ENCODE assay signal across 8 mouse cellular contexts in the genomic region with DNA sequence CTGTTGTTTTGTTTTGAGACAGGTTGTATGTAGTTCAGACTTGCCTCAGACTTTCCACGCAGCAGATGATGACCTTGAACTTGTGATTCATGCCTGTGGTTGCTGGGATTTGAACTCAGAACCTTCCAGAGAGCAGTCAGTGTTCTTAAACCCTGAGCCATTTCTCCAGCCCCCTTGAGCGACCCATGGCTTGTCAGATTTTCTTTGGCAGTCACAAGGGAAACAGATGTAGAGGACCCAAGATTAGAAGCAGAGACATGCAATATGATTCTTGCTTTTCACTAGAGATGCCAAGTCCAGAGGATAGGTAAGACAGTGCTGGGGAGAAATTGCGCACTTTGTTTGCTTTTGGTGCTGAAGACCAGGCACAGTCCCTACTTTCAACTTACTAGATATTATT. TPM values are rescaled to one million over a fixed set of nuclear protein-coding genes. Genes with fewer than 3 reads are reported as not detected.
DNase-seq lines count a peak whose midpoint lies in the region; ATAC-seq and TF ChIP-seq lines count a peak whose summit lies in the region.

TSS of gene Cenpt (minus strand) at position 101 of the 400 bp plus-strand sequence.

- H3K27ac ChIP-seq in heart, embryonic 15.5 days, result 0 out of 2 replicates have a peak within 1 kb of the TSS, but pooled peaks have one; percentile 68
- no peak within 1 kb of the TSS for H3K27ac ChIP-seq in MEL (ENCODE audit: control insufficient read depth, low read depth, low read length)
- H3K27ac ChIP-seq in forebrain, embryonic 15.5 days (replicated peaks), result no peak within 1 kb of the TSS
- H3K27ac ChIP-seq in neural tube, embryonic 15.5 days (replicated peaks), result no peak within 1 kb of the TSS

- no peak for TF ChIP-seq EP300 in MEL (IDR thresholded peaks at IDR 0.05; ENCODE audit: low read depth in 1 of 2, low read length in 2 of 2)

- H3K4me3 ChIP-seq in heart, embryonic 15.5 days, result no peak within 1 kb of the TSS
- H3K4me3 ChIP-seq in MEL (ENCODE audit: control insufficient read depth in 1 of 2, insufficient read depth in 1 of 2, low read depth in 2 of 2, low read length in 2 of 2), result no peak within 1 kb of the TSS
- no peak within 1 kb of the TSS for H3K4me3 ChIP-seq in forebrain, embryonic 15.5 days
- H3K4me3 ChIP-seq in neural tube, embryonic 15.5 days (replicated peaks), result peak within 1 kb of the TSS; percentile 74; the same call in 1 of the 2 replicates

- no peak for TF ChIP-seq RAD21 in MEL (IDR thresholded peaks at IDR 0.05; ENCODE audit: low read depth, low read length)

- WGBS in heart, embryonic 15.5 days, result 86% methylated on average over 3 of the region's 3 CpGs
- WGBS in forebrain, embryonic 15.5 days, result 93% methylated on average over 3 of the region's 3 CpGs
- 90% methylated on average over 3 of the region's 3 CpGs for WGBS in neural tube, embryonic 15.5 days

- H3K27me3 ChIP-seq in heart, embryonic 15.5 days, result no peaks in the 10 kb centered on the region
- no peaks in the 10 kb centered on the region for H3K27me3 ChIP-seq in MEL (ENCODE audit: control insufficient read depth in 1 of 2, insufficient read depth in 2 of 2, low read length in 2 of 2)
- H3K27me3 ChIP-seq in forebrain, embryonic 15.5 days, result no peaks in the 10 kb centered on the region
- H3K27me3 ChIP-seq in neural tube, embryonic 15.5 days (replicated peaks), result no peaks in the 10 kb centered on the region

- DNase-seq in heart, postnatal 25 days (ENCODE audit: low spot score), result no peak
- no peak for DNase-seq in MEL (ENCODE audit: low read depth, low spot score)
- no peak for DNase-seq in left cerebral cortex, postnatal 4 days
- no peak for DNase-seq in frontal cortex, postnatal 25 days (ENCODE audit: low spot score in 2 of 2)
- no peak for DNase-seq in gastrocnemius, adult 18-20 months (ENCODE audit: low spot score)

- no peak within 1 kb of the TSS for H3K9ac ChIP-seq in heart, embryonic 15.5 days
- no peak within 1 kb of the TSS for H3K9ac ChIP-seq in MEL (ENCODE audit: control insufficient read depth, low read depth, low read length, poor library complexity, severe bottlenecking)
- no peak within 1 kb of the TSS for H3K9ac ChIP-seq in forebrain, embryonic 15.5 days (replicated peaks)
- no peak within 1 kb of the TSS for H3K9ac ChIP-seq in neural tube, embryonic 15.5 days (replicated peaks)

- ATAC-seq in heart, embryonic 15.5 days (replicated peaks; ENCODE audit: insufficient number of reproducible peaks, insufficient read depth, low FRiP score, low read depth), result no peak
- ATAC-seq in forebrain, embryonic 15.5 days (replicated peaks), result no peak
- ATAC-seq in neural tube, embryonic 15.5 days (ENCODE audit: low FRiP score), result no peak

- no peak for TF ChIP-seq POLR2A in MEL (IDR thresholded peaks at IDR 0.05; ENCODE audit: control insufficient read depth in 1 of 2, insufficient read depth in 1 of 2, low read depth in 1 of 2, low read length in 2 of 2, poor library complexity in 1 of 2)

- peaks cover 13% of the 10 kb centered on the region for H3K36me3 ChIP-seq in heart, embryonic 15.5 days
- peaks cover 0 to 23% of the 10 kb centered on the region in 2 experiments; a peak in 2 of 4 replicates for H3K36me3 ChIP-seq in MEL (ENCODE audit: control insufficient read depth in 1 of 2, insufficient read depth in 2 of 2, low read length in 2 of 2)
- peaks cover 11% of the 10 kb centered on the region for H3K36me3 ChIP-seq in forebrain, embryonic 15.5 days
- H3K36me3 ChIP-seq in neural tube, embryonic 15.5 days, result peaks cover 12% of the 10 kb centered on the region

- peaks cover 23% of the 10 kb centered on the region for H3K79me2 ChIP-seq in MEL (ENCODE audit: control insufficient read depth, insufficient read depth, low read length, poor library complexity)

- H3K4me2 ChIP-seq in heart, embryonic 15.5 days, result no peak within 1 kb of the TSS; the same call in 1 of the 2 replicates
- no peak within 1 kb of the TSS for H3K4me2 ChIP-seq in forebrain, embryonic 15.5 days (replicated peaks)
- peak within 1 kb of the TSS; percentile 75; the same call in 1 of the 2 replicates for H3K4me2 ChIP-seq in neural tube, embryonic 15.5 days

- intact Hi-C loops in heart, postnatal 25 days (cut with DNase I), result loop anchor here (5.0 kb wide), 1 partner anchor 79 kb away; the partner anchor contains the start of gene Ctrl
- intact Hi-C loops in left cerebral cortex, postnatal 4 days (cut with DNase I), result no loop called here

- H3K9me3 ChIP-seq in heart, embryonic 15.5 days (replicated peaks), result no peaks in the 10 kb centered on the region
- H3K9me3 ChIP-seq in MEL (replicated peaks; ENCODE audit: insufficient read depth, low read length), result no peaks in the 10 kb centered on the region
- no peaks in the 10 kb centered on the region for H3K9me3 ChIP-seq in forebrain, embryonic 15.5 days
- H3K9me3 ChIP-seq in neural tube, embryonic 15.5 days (replicated peaks), result no peaks in the 10 kb centered on the region

- TF ChIP-seq CTCF in MEL (IDR thresholded peaks at IDR 0.05 in 2 of 3, conservative IDR thresholded peaks at IDR 0.05 in 1 of 3; ENCODE audit: control insufficient read depth in 1 of 3, insufficient read depth in 1 of 3, low read depth in 2 of 3, low read length in 3 of 3, poor library complexity in 1 of 3, severe bottlenecking in 1 of 3), result no peak

- H3K4me1 ChIP-seq in heart, embryonic 15.5 days (replicated peaks), result peaks cover 41% of the 10 kb centered on the region
- peaks cover 0 to 29% of the 10 kb centered on the region in 2 experiments; a peak in 2 of 4 replicates for H3K4me1 ChIP-seq in MEL (ENCODE audit: control insufficient read depth in 1 of 2, insufficient read depth in 2 of 2, low read length in 2 of 2)
- H3K4me1 ChIP-seq in forebrain, embryonic 15.5 days, result peaks cover 38% of the 10 kb centered on the region
- H3K4me1 ChIP-seq in neural tube, embryonic 15.5 days, result peaks cover 35% of the 10 kb centered on the region

TF ChIP-seq in MEL, 35 proteins besides CTCF, POLR2A, EP300 and RAD21:
- TF ChIP-seq POLR2AphosphoS5 (IDR thresholded peaks at IDR 0.05; ENCODE audit: borderline replicate concordance, low read depth, low read length) (no peak), NRF1 (IDR thresholded peaks at IDR 0.05; ENCODE audit: insufficient read depth, low read depth, low read length, poor library complexity, severe bottlenecking) (no peak), ZMIZ1 (IDR thresholded peaks at IDR 0.05; ENCODE audit: low read depth, low read length) (no peak), NELFE (IDR thresholded peaks at IDR 0.05; ENCODE audit: low read depth, low read length) (no peak), JUND (IDR thresholded peaks at IDR 0.05; ENCODE audit: low read depth, low read length) (no peak), CHD1 (IDR thresholded peaks at IDR 0.05; ENCODE audit: low read depth, low read length) (no peak)

RNA-seq across cellular contexts. Expression of gene Cenpt, which starts in this region (rescaled TPM):
- polyA plus RNA-seq in heart, embryonic 15.5 days (2015; fragmentation: Nextera tagmentation; extraction: Ambion mirVana), result 30.1 and 36.8 TPM in 2 replicates
- total RNA-seq in heart, postnatal 25 days (2021), result 1 to 10 TPM; 2.2 to 2.9 TPM
- total RNA-seq in MEL (2012; rRNA removed), result 14.2 and 15.7 TPM in 2 replicates
- 10 to 100 TPM in 1 of 2 experiments, not detected in 1; 26.5 TPM for polyA plus RNA-seq in MEL (2012; ENCODE audit: insufficient read depth in 1 of 2, insufficient read length in 2 of 2, low read depth in 1 of 2, low replicate concordance in 2 of 2, missing spikeins in 1 of 2)
- polyA plus RNA-seq in forebrain, embryonic 15.5 days (2015; fragmentation: Nextera tagmentation; extraction: Ambion mirVana), result 65.0 and 66.4 TPM in 2 replicates
- total RNA-seq in left cerebral cortex, postnatal 4 days (2021), result 10 to 100 TPM; 37.9 to 39.7 TPM
- polyA plus RNA-seq in neural tube, embryonic 15.5 days (2015; fragmentation: Nextera tagmentation; extraction: Ambion mirVana), result 47.5 and 49.3 TPM in 2 replicates
- under 1 TPM; 0.93 to 0.98 TPM for total RNA-seq in gastrocnemius, adult 18-20 months (2021)
